Mouse (Mus musculus) ES-E14 (cell line): ENCODE data around the gene Slc2a5.

Experiments
- CHD2 ChIP-seq: IDR thresholded peaks from 2 replicates; pipeline ENCODE4 v1.6.1; 2014; ENCODE audit warnings: mild to moderate bottlenecking, low read depth, low read length, inconsistent platforms
- HCFC1 ChIP-seq: IDR thresholded peaks from 2 replicates; pipeline ENCODE4 v1.6.1; 2012; ENCODE audit warnings: low read length, inconsistent platforms, borderline replicate concordance; ENCODE audit not compliant: insufficient read depth
- MAFK ChIP-seq: IDR thresholded peaks from 2 replicates; pipeline ENCODE4 v1.6.1; 2014; ENCODE audit warnings: mild to moderate bottlenecking, low read depth, low read length, inconsistent platforms; ENCODE audit not compliant: insufficient read depth
- ZC3H11A ChIP-seq: IDR thresholded peaks from 2 replicates; pipeline ENCODE4 v1.6.1; 2012; ENCODE audit warnings: low read depth, mild to moderate bottlenecking, inconsistent platforms, low read length, borderline replicate concordance

DNA sequence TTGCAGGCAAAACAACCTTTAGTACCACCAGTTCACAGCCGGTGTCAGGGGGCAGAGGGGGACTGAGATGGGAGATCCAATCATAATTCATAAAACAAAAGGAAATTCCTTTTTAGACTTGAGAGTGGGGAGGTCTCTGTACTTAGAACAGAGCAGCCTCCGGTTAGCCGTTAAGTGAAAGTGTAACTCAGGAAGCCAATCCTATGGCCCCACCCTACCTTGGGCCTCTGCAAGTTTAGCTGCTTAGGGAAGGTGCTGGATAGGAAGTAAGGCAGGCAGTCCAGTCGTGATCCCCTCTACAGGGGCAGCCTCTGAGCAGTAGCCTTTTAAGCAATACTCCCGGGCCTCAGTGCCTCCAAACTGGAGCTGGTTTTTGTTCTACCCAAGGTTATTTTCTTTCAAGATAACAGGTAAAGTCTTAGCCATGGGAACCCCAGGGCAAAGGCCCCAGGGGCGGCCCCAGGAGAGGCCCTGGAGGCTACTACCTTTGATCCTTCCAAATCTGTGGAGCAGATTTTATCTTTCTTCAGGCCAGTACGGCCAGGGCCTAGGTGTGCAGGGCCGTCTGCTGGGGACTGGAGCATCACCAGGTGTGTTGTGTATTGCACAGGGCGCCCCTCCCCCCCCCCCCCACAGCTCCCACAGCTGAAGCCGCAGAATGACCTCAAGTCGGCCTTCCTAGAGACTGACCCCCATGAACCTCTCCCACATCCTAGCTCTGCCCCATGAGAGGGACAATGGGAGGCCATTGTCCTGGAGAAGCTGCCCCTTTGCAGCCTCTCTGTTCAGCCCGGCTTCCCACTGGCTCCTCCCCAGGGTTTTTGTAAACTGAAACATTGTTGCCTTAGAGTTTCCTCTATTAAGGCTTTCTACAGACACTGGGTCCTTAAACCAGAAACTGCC, 25.3 kb upstream of the Slc2a5 start:
- TF ChIP-seq CHD2: no peak
- no peak for TF ChIP-seq HCFC1
- no peak for TF ChIP-seq MAFK
- TF ChIP-seq ZC3H11A: no peak
